Mouse (Mus musculus) stomach, embryonic 15.5 days (tissue): ENCODE data around the gene Itga9. TPM values are rescaled to one million over a fixed set of nuclear protein-coding genes. Genes with fewer than 3 reads are reported as not detected.
A peak's percentile ranks its signal among the peaks of the same experiment; 100 is the strongest.

Source experiments
- ATAC-seq: fragments of 200-750 bp; cut with Nextera tagmentation; 2 replicates; pipeline ENCODE4 v1.8.0; 2017; ENCODE audit warnings: low read depth, moderate number of reproducible peaks, moderate TSS enrichment; ENCODE audit not compliant: insufficient read depth, low FRiP score
- H3K27ac ChIP-seq: fragments of 300-500 bp; sonication (generic); 2 replicates; pipeline ENCODE4 v1.5.1; 2015; ENCODE audit warnings: mild to moderate bottlenecking, inconsistent platforms
- H3K27me3 ChIP-seq: fragments of 300-500 bp; sonication (generic); replicated peaks from 2 replicates; pipeline ENCODE4 v1.6.1; 2015; ENCODE audit warnings: inconsistent platforms
- H3K36me3 ChIP-seq: fragments of 300-500 bp; sonication (generic); 2 replicates; pipeline ENCODE4 v1.6.1; 2015; ENCODE audit warnings: inconsistent platforms
- H3K4me1 ChIP-seq: fragments of 300-500 bp; sonication (generic); 2 replicates; pipeline ENCODE4 v1.6.1; 2015; ENCODE audit warnings: inconsistent platforms
- H3K4me2 ChIP-seq: fragments of 300-500 bp; sonication (generic); 2 replicates; pipeline ENCODE4 v1.6.1; 2015; ENCODE audit warnings: mild to moderate bottlenecking, inconsistent platforms
- H3K4me3 ChIP-seq: fragments of 300-500 bp; sonication (generic); replicated peaks from 2 replicates; pipeline ENCODE4 v1.5.1; 2015; ENCODE audit warnings: inconsistent platforms
- H3K9ac ChIP-seq: fragments of 300-500 bp; sonication (generic); 2 replicates; pipeline ENCODE4 v1.6.1; 2015; ENCODE audit warnings: inconsistent platforms
- H3K9me3 ChIP-seq: fragments of 300-500 bp; sonication (generic); 2 replicates; pipeline ENCODE4 v1.6.1; 2016; ENCODE audit warnings: inconsistent platforms
- WGBS: fragments of 180-500 bp; shearing (Covaris S2); methylation state at CpG from one replicate; pipeline ENCODE4 v1.1.7; 2015; 5-methylcytosine and 5-hydroxymethylcytosine counted together
- polyA plus RNA-seq: library from polyadenylated mRNA; unstranded; fragments of >200 nt; fragmentation: Nextera tagmentation; extraction: Ambion mirVana; gene quantifications from 2 replicates; pipeline ENCODE4 v1.2.1, GENCODE M21; 2015

Gene Itga9
- polyA plus RNA-seq, 1 experiment from 2014 or later, result 17.6 TPM

GRCm38 (mm10) chr9:118676692-118677091, 70.2 kb downstream of the Itga9 start:
- no peak overlapping the region for H3K27ac ChIP-seq
- no peaks in the 10 kb centered on the region for H3K36me3 ChIP-seq
- H3K27me3 ChIP-seq, result no peaks in the 10 kb centered on the region
- H3K4me2 ChIP-seq, result no peak overlapping the region
- H3K9me3 ChIP-seq, result no peaks in the 10 kb centered on the region
- no peak overlapping the region for H3K4me3 ChIP-seq
- H3K9ac ChIP-seq, result no peak overlapping the region
- 0 out of 2 replicates have a peak, but pooled peaks cover 10% of the 10 kb centered on the region for H3K4me1 ChIP-seq
- 82% methylated on average over 8 of the region's 8 CpGs for WGBS
- no peak for ATAC-seq

GRCm38 (mm10) chr9:118677349-118677748, 70.9 kb downstream of the Itga9 start:
- Histone ChIP-seq H3K4me1 (0 out of 2 replicates have a peak, but pooled peaks cover 10% of the 10 kb centered on the region), H3K27me3 (no peaks in the 10 kb centered on the region), H3K36me3 (no peaks in the 10 kb centered on the region), H3K4me2 (no peak overlapping the region), H3K9me3 (no peaks in the 10 kb centered on the region), H3K4me3 (no peak overlapping the region), H3K27ac (no peak overlapping the region), H3K9ac (no peak overlapping the region)
- WGBS, result 39% methylated on average over 9 of the region's 9 CpGs
- no peak for ATAC-seq

- Histone ChIP-seq H3K9me3 (no peaks in the 10 kb centered on the region), H3K36me3 (no peaks in the 10 kb centered on the region), H3K9ac (no peak overlapping the region), H3K4me2 (no peak overlapping the region), H3K4me1 (0 out of 2 replicates have a peak, but pooled peaks cover 10% of the 10 kb centered on the region), H3K27ac (0 out of 2 replicates have a peak overlapping the region, but pooled peaks have one; percentile 8), H3K27me3 (no peaks in the 10 kb centered on the region), H3K4me3 (no peak overlapping the region)
- no peak for ATAC-seq
- 47% methylated on average over 15 of the region's 15 CpGs for WGBS
These were observed 71.7 kb downstream of the Itga9 start for GRCm38 (mm10) chr9:118678020-118678750.

- Histone ChIP-seq H3K27ac (0 out of 2 replicates have a peak overlapping the region, but pooled peaks have one; percentile 8), H3K9me3 (no peaks in the 10 kb centered on the region), H3K9ac (no peak overlapping the region), H3K4me3 (no peak overlapping the region), H3K4me2 (no peak overlapping the region), H3K27me3 (no peaks in the 10 kb centered on the region), H3K4me1 (0 out of 2 replicates have a peak, but pooled peaks cover 10% of the 10 kb centered on the region), H3K36me3 (no peaks in the 10 kb centered on the region)
- ATAC-seq, result no peak
- WGBS, result 72% methylated on average over 10 of the region's 10 CpGs
These were observed 72.3 kb downstream of the Itga9 start for GRCm38 (mm10) chr9:118678759-118679158.

GRCm38 (mm10) chr9:118681506-118681905, 75.0 kb downstream of the Itga9 start:
- no peak for ATAC-seq
- Histone ChIP-seq H3K4me2 (no peak overlapping the region), H3K27ac (no peak overlapping the region), H3K27me3 (no peaks in the 10 kb centered on the region), H3K36me3 (no peaks in the 10 kb centered on the region), H3K9ac (no peak overlapping the region), H3K4me1 (0 out of 2 replicates have a peak, but pooled peaks cover 10% of the 10 kb centered on the region), H3K9me3 (no peaks in the 10 kb centered on the region), H3K4me3 (no peak overlapping the region)
- 85% methylated on average over 6 of the region's 6 CpGs for WGBS

- Histone ChIP-seq H3K36me3 (no peaks in the 10 kb centered on the region), H3K27ac (no peak overlapping the region), H3K4me1 (0 out of 2 replicates have a peak, but pooled peaks cover 9% of the 10 kb centered on the region), H3K9me3 (no peaks in the 10 kb centered on the region), H3K27me3 (no peaks in the 10 kb centered on the region), H3K4me2 (no peak overlapping the region), H3K9ac (no peak overlapping the region), H3K4me3 (no peak overlapping the region)
- ATAC-seq, result no peak
- 64% methylated on average over 8 of the region's 8 CpGs for WGBS
These were observed 75.7 kb downstream of the Itga9 start for GRCm38 (mm10) chr9:118682154-118682553.

GRCm38 (mm10) chr9:118683507-118683906, 77.0 kb downstream of the Itga9 start:
- Histone ChIP-seq H3K27me3 (no peaks in the 10 kb centered on the region), H3K36me3 (no peaks in the 10 kb centered on the region), H3K4me3 (no peak overlapping the region), H3K27ac (no peak overlapping the region), H3K4me1 (peaks cover 4% of the 10 kb centered on the region; the same call in 1 of the 2 replicates), H3K9ac (no peak overlapping the region), H3K4me2 (no peak overlapping the region), H3K9me3 (no peaks in the 10 kb centered on the region)
- WGBS, result 82% methylated on average over 7 of the region's 7 CpGs
- no peak for ATAC-seq

GRCm38 (mm10) chr9:118684343-118684742, 77.9 kb downstream of the Itga9 start:
- H3K27me3 ChIP-seq, result no peaks in the 10 kb centered on the region
- H3K9me3 ChIP-seq, result no peaks in the 10 kb centered on the region
- no peak overlapping the region for H3K27ac ChIP-seq
- H3K36me3 ChIP-seq, result no peaks in the 10 kb centered on the region
- no peak overlapping the region for H3K9ac ChIP-seq
- H3K4me2 ChIP-seq, result no peak overlapping the region
- no peak for ATAC-seq
- no peak overlapping the region for H3K4me3 ChIP-seq
- 90% methylated on average over 9 of the region's 9 CpGs for WGBS
- H3K4me1 ChIP-seq, result peaks cover 4% of the 10 kb centered on the region; the same call in 1 of the 2 replicates

GRCm38 (mm10) chr9:118686166-118686961, 79.9 kb downstream of the Itga9 start:
- 68% methylated on average over 9 of the region's 9 CpGs for WGBS
- no peaks in the 10 kb centered on the region for H3K9me3 ChIP-seq
- H3K4me3 ChIP-seq, result no peak overlapping the region
- H3K27me3 ChIP-seq, result no peaks in the 10 kb centered on the region
- no peak overlapping the region for H3K27ac ChIP-seq
- H3K4me1 ChIP-seq, result peaks cover 4% of the 10 kb centered on the region; the same call in 1 of the 2 replicates
- no peak for ATAC-seq
- no peak overlapping the region for H3K9ac ChIP-seq
- no peak overlapping the region for H3K4me2 ChIP-seq
- peaks cover 7% of the 10 kb centered on the region; the same call in 1 of the 2 replicates for H3K36me3 ChIP-seq

- Histone ChIP-seq H3K4me1 (peaks cover 7% of the 10 kb centered on the region; the same call in 1 of the 2 replicates), H3K9me3 (no peaks in the 10 kb centered on the region), H3K27me3 (no peaks in the 10 kb centered on the region), H3K36me3 (peaks cover 7% of the 10 kb centered on the region; the same call in 1 of the 2 replicates), H3K4me3 (no peak overlapping the region), H3K27ac (no peak overlapping the region), H3K4me2 (no peak overlapping the region), H3K9ac (no peak overlapping the region)
- WGBS, result 53% methylated on average over 4 of the region's 4 CpGs
- no peak for ATAC-seq
These were observed 81.8 kb downstream of the Itga9 start for GRCm38 (mm10) chr9:118688248-118688647.

- no peak overlapping the region for H3K9ac ChIP-seq
- no peak overlapping the region for H3K4me3 ChIP-seq
- WGBS, result 43% methylated on average over 14 of the region's 14 CpGs
- H3K36me3 ChIP-seq, result peaks cover 7% of the 10 kb centered on the region; the same call in 1 of the 2 replicates
- no peaks in the 10 kb centered on the region for H3K9me3 ChIP-seq
- no peaks in the 10 kb centered on the region for H3K27me3 ChIP-seq
- no peak overlapping the region for H3K4me2 ChIP-seq
- 0 out of 2 replicates have a peak overlapping the region, but pooled peaks have one; percentile 37 for H3K27ac ChIP-seq
- H3K4me1 ChIP-seq, result peaks cover 11% of the 10 kb centered on the region; the same call in 1 of the 2 replicates
- ATAC-seq, result no peak
These were observed 82.5 kb downstream of the Itga9 start for GRCm38 (mm10) chr9:118688921-118689451.
